Mouse (Mus musculus) G1E (cell line): Measurements from ENCODE around the gene Fmo1.

Experiments
- CTCF ChIP-seq: IDR thresholded peaks from 2 replicates; pipeline ENCODE4 v1.5.1; 2012; ENCODE audit warnings: low read depth, low read length, inconsistent platforms, mixed read lengths
- GATA1 ChIP-seq: IDR thresholded peaks from 2 replicates; pipeline ENCODE4 v1.6.1; 2012; ENCODE audit warnings: borderline replicate concordance, low read length, inconsistent platforms, mixed read lengths
- POLR2AphosphoS5 ChIP-seq: IDR thresholded peaks from 2 replicates; pipeline ENCODE4 v1.6.1; 2012; ENCODE audit warnings: low read depth, low read length, inconsistent platforms; ENCODE audit not compliant: insufficient replicate concordance

- TF ChIP-seq CTCF: no peak
- no peak for TF ChIP-seq GATA1
- no peak for TF ChIP-seq POLR2AphosphoS5
Observed at GRCm38 (mm10) chr1:162792306-162793044, 73.9 kb downstream of the Fmo1 start.
